Mouse (Mus musculus): ENCODE measurements at regions not wholly inside any gene's neighbourhood (a gene's known extent, or its start where the extent isn't known, plus 50 kb on each side); places are given as distances from the start of the nearest gene placed in this dataset.
"Not testable (repeated sequence)": the region's sequence is repeated elsewhere in the genome, so short reads cannot be mapped to it uniquely, and the experiment has no call there.

DNA sequence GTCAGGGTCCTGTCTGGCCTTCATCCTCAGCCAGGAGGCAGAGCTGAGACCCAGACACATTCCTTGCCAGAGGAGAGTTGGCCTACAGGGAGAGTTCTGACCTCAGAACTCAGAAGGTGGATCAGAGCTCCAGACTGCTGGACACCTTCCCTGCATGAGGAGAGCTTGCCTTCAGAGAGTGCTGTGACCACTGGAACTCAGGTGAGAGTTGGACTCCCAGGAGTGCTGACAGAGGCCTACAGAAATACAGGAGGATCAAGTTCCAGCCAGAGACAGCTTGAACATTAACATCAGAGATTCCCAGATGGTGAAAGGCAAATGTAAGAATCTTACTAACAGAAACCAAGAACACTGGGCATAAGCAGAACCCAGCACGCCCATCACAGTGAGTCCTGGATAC lies 117.0 kb downstream of the Lyplal1 start:
- TF ChIP-seq CTCF (conservative IDR thresholded peaks at IDR 0.05; ENCODE audit: insufficient read depth, insufficient read length, low read depth, low read length); POLR2A (IDR thresholded peaks at IDR 0.05; ENCODE audit: low read depth, low read length): not testable (repeated sequence)

All from kidney, adult 2 months (tissue).